Mouse (Mus musculus) liver, adult 2 months (tissue): ENCODE measurements around the gene B3gnt6. TPM values are rescaled to one million over a fixed set of nuclear protein-coding genes. Genes with fewer than 3 reads are reported as not detected.
A peak's percentile ranks its signal among the peaks of the same experiment; 100 is the strongest.

ENCODE experiments used
- DNase-seq: peaks from one replicate; pipeline ENCODE4 v3.0.0-alpha.2; 2011; ENCODE audit warnings: low read depth, low spot score; ENCODE audit errors: extremely low read depth
- H3K27ac ChIP-seq: fragments of 200-500 bp; replicated peaks from 2 replicates; pipeline ENCODE4 v1.5.1; 2012; ENCODE audit warnings: low read depth, mild to moderate bottlenecking, control low read depth, inconsistent platforms, low read length; ENCODE audit not compliant: insufficient read depth
- H3K27me3 ChIP-seq: fragments of 200-500 bp; 2 replicates; pipeline ENCODE4 v1.6.1; 2012; ENCODE audit warnings: mild to moderate bottlenecking, moderate library complexity, low read length, inconsistent platforms; ENCODE audit not compliant: control insufficient read depth, insufficient read depth
- H3K36me3 ChIP-seq: fragments of 200-500 bp; 2 replicates; pipeline ENCODE4 v1.6.1; 2012; ENCODE audit warnings: low read length, inconsistent platforms; ENCODE audit not compliant: control insufficient read depth, insufficient read depth
- H3K4me1 ChIP-seq: fragments of 200-500 bp; 2 replicates; pipeline ENCODE4 v1.6.1; 2011; ENCODE audit warnings: low read length; ENCODE audit not compliant: control insufficient read depth, insufficient read depth
- H3K4me3 ChIP-seq: fragments of 200-500 bp; 2 replicates; pipeline ENCODE4 v1.5.1; 2011; ENCODE audit warnings: low read depth, mild to moderate bottlenecking, control low read depth, low read length, moderate library complexity; ENCODE audit not compliant: insufficient read depth
- H3K79me2 ChIP-seq: fragments of 200-500 bp; 2 replicates; pipeline ENCODE4 v1.6.1; 2012; ENCODE audit warnings: inconsistent platforms, mild to moderate bottlenecking, low read length, moderate library complexity; ENCODE audit not compliant: control insufficient read depth, insufficient read depth
- H3K9ac ChIP-seq: fragments of 200-500 bp; 2 replicates; pipeline ENCODE4 v1.6.1; 2012; ENCODE audit warnings: low read depth, mild to moderate bottlenecking, control low read depth, inconsistent platforms, low read length
- CTCF ChIP-seq: fragments of 200-500 bp; IDR thresholded peaks from 2 replicates; pipeline ENCODE4 v1.5.1; 2011; ENCODE audit warnings: low read depth, low read length, control low read depth
- POLR2A ChIP-seq: fragments of 200-500 bp; IDR thresholded peaks from 2 replicates; pipeline ENCODE4 v1.6.1; 2011; ENCODE audit warnings: low read length, control low read depth; ENCODE audit not compliant: insufficient read depth; ENCODE audit errors: extremely low read depth
- WGBS: fragments of 180-500 bp; shearing (Covaris S2); methylation state at CpG from one replicate; pipeline ENCODE4 v1.1.7; 2018; 5-methylcytosine and 5-hydroxymethylcytosine counted together
- polyA plus RNA-seq: library from polyadenylated mRNA; depleted of rRNA; stranded (reverse); fragments of >200 nt; gene quantifications from 2 replicates; pipeline ENCODE4 v1.2.3, GENCODE M21; 2012
- total RNA-seq: library from RNA; depleted of rRNA; stranded (reverse); fragments of >200 nt; gene quantifications from 2 replicates; pipeline ENCODE4 v1.2.3, GENCODE M21; 2014

B3gnt6 gene
- total and polyA plus RNA-seq, 2 experiments = 0.04 TPM; not detected in 1

- Histone ChIP-seq H3K36me3 (no peaks in the 10 kb centered on the region), H3K27me3 (no peaks in the 10 kb centered on the region), H3K9ac (no peak overlapping the region), H3K27ac (no peak overlapping the region), H3K4me3 (no peak overlapping the region), H3K4me1 (peaks cover 17% of the 10 kb centered on the region), H3K79me2 (no peaks in the 10 kb centered on the region)
- 92% methylated on average over 4 of the region's 4 CpGs for WGBS
- no peak for TF ChIP-seq CTCF
- TF ChIP-seq POLR2A = no peak
- DNase-seq = no peak
Measured at GRCm38 (mm10) chr7:98174883-98175755, 24.2 kb downstream of the B3gnt6 start.

DNA sequence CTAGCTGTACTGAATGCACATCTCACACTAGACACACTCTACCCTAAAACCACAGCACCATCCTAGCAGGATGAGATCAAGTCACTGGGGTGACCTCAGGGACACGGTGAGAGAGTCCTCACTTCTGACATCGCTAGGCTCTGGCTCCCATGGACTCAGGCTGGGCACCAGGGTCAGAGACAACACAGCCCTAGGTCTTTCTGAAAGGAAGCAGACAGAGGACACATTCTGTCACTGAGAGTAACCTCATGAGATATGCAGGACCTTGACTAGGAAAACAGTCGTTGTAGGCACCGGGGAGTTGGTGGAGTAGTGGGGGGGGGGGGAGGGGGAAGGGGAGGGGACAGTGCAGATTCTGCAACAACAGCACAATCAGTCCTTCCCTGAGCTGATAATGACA, 25.9 kb downstream of the B3gnt6 start:
- WGBS = 55% methylated on average over 4 of the region's 4 CpGs
- no peak for TF ChIP-seq POLR2A
- no peak for TF ChIP-seq CTCF

DNA sequence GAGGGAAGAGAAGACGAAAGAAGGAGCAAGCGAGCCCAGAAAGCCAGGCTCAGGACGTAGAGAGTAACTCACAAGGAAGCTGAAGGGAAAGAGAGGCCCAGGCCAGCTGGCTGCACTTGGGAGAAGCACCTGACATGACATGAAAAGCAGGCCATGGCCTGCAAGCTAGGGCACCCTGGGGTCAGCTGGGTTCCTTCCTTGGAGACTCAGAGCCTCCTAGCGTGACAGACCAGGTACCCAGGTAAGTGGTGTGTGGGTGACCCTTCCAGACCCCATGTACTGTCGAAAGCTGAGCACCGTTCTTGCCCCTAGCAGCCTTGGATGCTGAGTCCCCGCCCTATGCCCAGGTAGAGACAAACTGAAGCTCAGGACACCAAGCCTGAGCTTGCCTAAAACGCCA, 26.6 kb downstream of the B3gnt6 start:
- no peak overlapping the region for H3K4me3 ChIP-seq
- H3K4me1 ChIP-seq = peaks cover 10% of the 10 kb centered on the region; the same call in 1 of the 2 replicates
- H3K27me3 ChIP-seq = no peaks in the 10 kb centered on the region
- TF ChIP-seq POLR2A (no peak), CTCF (no peak)
- WGBS = 95% methylated on average over 8 of the region's 8 CpGs
- no peak overlapping the region for H3K9ac ChIP-seq
- no peak for DNase-seq
- H3K27ac ChIP-seq = no peak overlapping the region
- H3K36me3 ChIP-seq = no peaks in the 10 kb centered on the region
- no peaks in the 10 kb centered on the region for H3K79me2 ChIP-seq

More for the DNA sequence above, 25.9 kb downstream of the B3gnt6 start:
- H3K27ac ChIP-seq = no peak overlapping the region
- no peak overlapping the region for H3K4me3 ChIP-seq
- peaks cover 10% of the 10 kb centered on the region; the same call in 1 of the 2 replicates for H3K4me1 ChIP-seq
- no peaks in the 10 kb centered on the region for H3K27me3 ChIP-seq
- DNase-seq = no peak
- H3K36me3 ChIP-seq = no peaks in the 10 kb centered on the region
- H3K9ac ChIP-seq = no peak overlapping the region
- no peaks in the 10 kb centered on the region for H3K79me2 ChIP-seq

DNA sequence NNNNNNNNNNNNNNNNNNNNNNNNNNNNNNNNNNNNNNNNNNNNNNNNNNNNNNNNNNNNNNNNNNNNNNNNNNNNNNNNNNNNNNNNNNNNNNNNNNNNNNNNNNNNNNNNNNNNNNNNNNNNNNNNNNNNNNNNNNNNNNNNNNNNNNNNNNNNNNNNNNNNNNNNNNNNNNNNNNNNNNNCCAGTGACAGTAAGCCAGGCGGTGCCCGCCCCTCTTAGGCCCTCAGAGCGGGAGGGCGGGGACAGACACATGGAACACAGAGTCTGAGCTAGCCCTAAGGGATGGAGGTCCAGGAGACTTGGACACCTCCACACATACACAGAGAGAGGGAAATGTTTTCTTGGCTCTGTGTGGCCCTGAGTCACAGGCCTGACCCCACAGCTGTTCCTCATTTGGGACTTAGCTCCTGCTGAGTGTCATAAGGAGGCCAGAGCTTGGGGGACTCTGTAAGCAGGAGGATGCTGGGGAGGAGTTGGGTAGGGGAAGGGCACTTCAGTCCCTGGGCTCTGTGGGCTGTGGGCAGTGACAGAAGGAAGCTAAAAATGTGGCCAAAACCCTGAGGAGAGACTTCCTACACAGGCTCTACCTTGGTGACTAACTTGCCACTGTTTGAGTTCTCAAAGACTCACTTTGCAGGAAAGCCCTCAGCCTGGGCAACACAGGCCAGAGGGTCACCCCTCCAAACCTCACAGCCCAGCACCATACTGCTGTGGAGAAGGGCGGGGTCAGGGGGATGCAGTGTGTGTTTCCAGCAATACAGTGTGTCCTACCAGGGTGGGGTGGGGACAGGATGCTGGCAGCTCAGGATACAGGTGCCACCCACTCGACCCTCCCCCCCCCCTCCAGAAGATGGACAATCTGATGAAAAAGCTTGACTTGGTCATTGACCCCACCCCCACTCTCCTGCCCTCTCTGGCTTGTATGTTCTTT, 27.9 kb downstream of the B3gnt6 start:
- H3K9ac ChIP-seq = no peak overlapping the region
- no peak overlapping the region for H3K4me3 ChIP-seq
- H3K4me1 ChIP-seq = peaks cover 7% of the 10 kb centered on the region; the same call in 1 of the 2 replicates

GRCm38 (mm10) chr7:98164999-98165528, 34.2 kb downstream of the B3gnt6 start:
- no peak overlapping the region for H3K4me3 ChIP-seq
- no peaks in the 10 kb centered on the region for H3K79me2 ChIP-seq
- TF ChIP-seq POLR2A (no peak), CTCF (no peak)
- no peaks in the 10 kb centered on the region for H3K27me3 ChIP-seq
- WGBS = 53% methylated on average over 10 of the region's 10 CpGs
- peaks cover 4% of the 10 kb centered on the region; the same call in 1 of the 2 replicates for H3K4me1 ChIP-seq
- no peak overlapping the region for H3K27ac ChIP-seq
- no peak for DNase-seq
- no peak overlapping the region; the same call in 1 of the 2 replicates for H3K9ac ChIP-seq
- no peaks in the 10 kb centered on the region for H3K36me3 ChIP-seq

More for the DNA sequence above, 27.9 kb downstream of the B3gnt6 start:
- no peaks in the 10 kb centered on the region for H3K79me2 ChIP-seq
- WGBS = 76% methylated on average over 6 of the region's 6 CpGs
- no peaks in the 10 kb centered on the region for H3K27me3 ChIP-seq
- TF ChIP-seq CTCF (no peak), POLR2A (no peak)
- no peaks in the 10 kb centered on the region for H3K36me3 ChIP-seq
- H3K27ac ChIP-seq = peak overlapping the region; percentile 8; the same call in 1 of the 2 replicates
- DNase-seq = no peak
